Mouse (Mus musculus): ENCODE results near the gene Cit. TPM values are rescaled to one million over a fixed set of nuclear protein-coding genes. Genes with fewer than 3 reads are reported as not detected.

The Cit gene
- polyA plus RNA-seq, 1 experiment from 2014 or later, result 26.7 TPM

- Histone ChIP-seq H3K4me1 (ENCODE audit: control insufficient read depth, insufficient read depth, low read length) (no peaks in the 10 kb centered on the region), H3K9ac (ENCODE audit: low read length) (no peak overlapping the region), H3K27me3 (ENCODE audit: control insufficient read depth, insufficient read depth, low read length) (no peaks in the 10 kb centered on the region), H3K4me3 (ENCODE audit: low read depth, low read length) (no peak overlapping the region), H3K36me3 (ENCODE audit: control insufficient read depth, insufficient read depth, low read length) (0 out of 2 replicates have a peak, but pooled peaks cover 2% of the 10 kb centered on the region), H3K4me2 (ENCODE audit: low read depth) (no peak overlapping the region), H3K27ac (ENCODE audit: low read depth, low read length) (no peak overlapping the region), H3K9me3 (ENCODE audit: control insufficient read depth, low read length) (no peaks in the 10 kb centered on the region)
- 78% methylated on average over 10 of the region's 10 CpGs for WGBS
- ATAC-seq (ENCODE audit: insufficient read depth, low FRiP score, low TSS enrichment), result no peak
- no peak for DNase-seq (ENCODE audit: low spot score)
These were observed 132.2 kb downstream of the Cit start for GRCm38 (mm10) chr5:115977266-115977665.

GRCm38 (mm10) chr5:115977757-115978156 lies 132.7 kb downstream of the Cit start:
- no peak overlapping the region for H3K4me2 ChIP-seq (ENCODE audit: low read depth)
- DNase-seq (ENCODE audit: low spot score), result no peak
- no peaks in the 10 kb centered on the region for H3K4me1 ChIP-seq (ENCODE audit: control insufficient read depth, insufficient read depth, low read length)
- no peak overlapping the region for H3K27ac ChIP-seq (ENCODE audit: low read depth, low read length)
- H3K4me3 ChIP-seq (ENCODE audit: low read depth, low read length), result no peak overlapping the region
- 79% methylated on average over 10 of the region's 10 CpGs for WGBS
- no peak for ATAC-seq (ENCODE audit: insufficient read depth, low FRiP score, low TSS enrichment)
- H3K27me3 ChIP-seq (ENCODE audit: control insufficient read depth, insufficient read depth, low read length), result no peaks in the 10 kb centered on the region
- H3K9ac ChIP-seq (ENCODE audit: low read length), result no peak overlapping the region
- 0 out of 2 replicates have a peak, but pooled peaks cover 2% of the 10 kb centered on the region for H3K36me3 ChIP-seq (ENCODE audit: control insufficient read depth, insufficient read depth, low read length)
- no peaks in the 10 kb centered on the region for H3K9me3 ChIP-seq (ENCODE audit: control insufficient read depth, low read length)

- no peak overlapping the region for H3K27ac ChIP-seq (ENCODE audit: low read depth, low read length)
- 63% methylated on average over 5 of the region's 5 CpGs for WGBS
- H3K36me3 ChIP-seq (ENCODE audit: control insufficient read depth, insufficient read depth, low read length), result 0 out of 2 replicates have a peak, but pooled peaks cover 2% of the 10 kb centered on the region
- no peak overlapping the region for H3K9ac ChIP-seq (ENCODE audit: low read length)
- H3K27me3 ChIP-seq (ENCODE audit: control insufficient read depth, insufficient read depth, low read length), result no peaks in the 10 kb centered on the region
- no peak for DNase-seq (ENCODE audit: low spot score)
- H3K9me3 ChIP-seq (ENCODE audit: control insufficient read depth, low read length), result no peaks in the 10 kb centered on the region
- ATAC-seq (ENCODE audit: insufficient read depth, low FRiP score, low TSS enrichment), result no peak
- no peak overlapping the region for H3K4me3 ChIP-seq (ENCODE audit: low read depth, low read length)
- no peak overlapping the region for H3K4me2 ChIP-seq (ENCODE audit: low read depth)
- no peaks in the 10 kb centered on the region for H3K4me1 ChIP-seq (ENCODE audit: control insufficient read depth, insufficient read depth, low read length)
These were observed 133.2 kb downstream of the Cit start for GRCm38 (mm10) chr5:115978255-115978654.

- H3K27ac ChIP-seq (ENCODE audit: low read depth, low read length), result no peak overlapping the region
These were observed 134.1 kb downstream of the Cit start for GRCm38 (mm10) chr5:115979134-115979696.

GRCm38 (mm10) chr5:115980537-115980936 lies 135.5 kb downstream of the Cit start:
- Histone ChIP-seq H3K4me2 (ENCODE audit: low read depth) (no peak overlapping the region), H3K27me3 (ENCODE audit: control insufficient read depth, insufficient read depth, low read length) (no peaks in the 10 kb centered on the region), H3K4me3 (ENCODE audit: low read depth, low read length) (no peak overlapping the region), H3K9ac (ENCODE audit: low read length) (no peak overlapping the region), H3K9me3 (ENCODE audit: control insufficient read depth, low read length) (no peaks in the 10 kb centered on the region), H3K27ac (ENCODE audit: low read depth, low read length) (no peak overlapping the region), H3K4me1 (ENCODE audit: control insufficient read depth, insufficient read depth, low read length) (no peaks in the 10 kb centered on the region), H3K36me3 (ENCODE audit: control insufficient read depth, insufficient read depth, low read length) (no peaks in the 10 kb centered on the region)
- no peak for ATAC-seq (ENCODE audit: insufficient read depth, low FRiP score, low TSS enrichment)
- whole genome bisulfite sequencing, result 90% methylated on average over 9 of the region's 9 CpGs
- DNase-seq (ENCODE audit: low spot score), result no peak

More at GRCm38 (mm10) chr5:115979134-115979696, 134.1 kb downstream of the Cit start:
- H3K36me3 ChIP-seq (ENCODE audit: control insufficient read depth, insufficient read depth, low read length), result 0 out of 2 replicates have a peak, but pooled peaks cover 2% of the 10 kb centered on the region
- H3K27me3 ChIP-seq (ENCODE audit: control insufficient read depth, insufficient read depth, low read length), result no peaks in the 10 kb centered on the region
- DNase-seq (ENCODE audit: low spot score), result peak; percentile 34
- WGBS, result 61% methylated on average over 16 of the region's 16 CpGs
- no peak for ATAC-seq (ENCODE audit: insufficient read depth, low FRiP score, low TSS enrichment)
- no peak overlapping the region for H3K4me2 ChIP-seq (ENCODE audit: low read depth)
- no peak overlapping the region for H3K4me3 ChIP-seq (ENCODE audit: low read depth, low read length)
- no peaks in the 10 kb centered on the region for H3K4me1 ChIP-seq (ENCODE audit: control insufficient read depth, insufficient read depth, low read length)
- no peaks in the 10 kb centered on the region for H3K9me3 ChIP-seq (ENCODE audit: control insufficient read depth, low read length)
- no peak overlapping the region for H3K9ac ChIP-seq (ENCODE audit: low read length)

- no peak overlapping the region for H3K27ac ChIP-seq (ENCODE audit: low read depth, low read length)
- H3K27me3 ChIP-seq (ENCODE audit: control insufficient read depth, insufficient read depth, low read length), result no peaks in the 10 kb centered on the region
- no peaks in the 10 kb centered on the region for H3K9me3 ChIP-seq (ENCODE audit: control insufficient read depth, low read length)
- H3K36me3 ChIP-seq (ENCODE audit: control insufficient read depth, insufficient read depth, low read length), result 0 out of 2 replicates have a peak, but pooled peaks cover 2% of the 10 kb centered on the region
- no peak overlapping the region for H3K9ac ChIP-seq (ENCODE audit: low read length)
- 83% methylated on average over 7 of the region's 7 CpGs for WGBS
- ATAC-seq (ENCODE audit: insufficient read depth, low FRiP score, low TSS enrichment) (no peak), DNase-seq (ENCODE audit: low spot score) (no peak)
- H3K4me2 ChIP-seq (ENCODE audit: low read depth), result no peak overlapping the region
- H3K4me3 ChIP-seq (ENCODE audit: low read depth, low read length), result no peak overlapping the region
- H3K4me1 ChIP-seq (ENCODE audit: control insufficient read depth, insufficient read depth, low read length), result no peaks in the 10 kb centered on the region
These were observed 137.7 kb downstream of the Cit start for GRCm38 (mm10) chr5:115982671-115983373.

- no peaks in the 10 kb centered on the region for H3K9me3 ChIP-seq (ENCODE audit: control insufficient read depth, low read length)
- peaks cover 6% of the 10 kb centered on the region; the same call in 1 of the 2 replicates for H3K36me3 ChIP-seq (ENCODE audit: control insufficient read depth, insufficient read depth, low read length)
- H3K4me3 ChIP-seq (ENCODE audit: low read depth, low read length), result no peak overlapping the region
- DNase-seq (ENCODE audit: low spot score) (no peak), ATAC-seq (ENCODE audit: insufficient read depth, low FRiP score, low TSS enrichment) (no peak)
- 97% methylated on average over 6 of the region's 6 CpGs for WGBS
- H3K4me2 ChIP-seq (ENCODE audit: low read depth), result no peak overlapping the region
- no peak overlapping the region for H3K9ac ChIP-seq (ENCODE audit: low read length)
- H3K4me1 ChIP-seq (ENCODE audit: control insufficient read depth, insufficient read depth, low read length), result no peaks in the 10 kb centered on the region
- no peak overlapping the region for H3K27ac ChIP-seq (ENCODE audit: low read depth, low read length)
- H3K27me3 ChIP-seq (ENCODE audit: control insufficient read depth, insufficient read depth, low read length), result no peaks in the 10 kb centered on the region
These were observed 139.3 kb downstream of the Cit start for GRCm38 (mm10) chr5:115984392-115984791.

GRCm38 (mm10) chr5:115985101-115985500 lies 140.0 kb downstream of the Cit start:
- peaks cover 6% of the 10 kb centered on the region; the same call in 1 of the 2 replicates for H3K36me3 ChIP-seq (ENCODE audit: control insufficient read depth, insufficient read depth, low read length)

GRCm38 (mm10) chr5:115987284-115987683 lies 142.2 kb downstream of the Cit start:
- Histone ChIP-seq H3K4me2 (ENCODE audit: low read depth) (no peak overlapping the region), H3K27ac (ENCODE audit: low read depth, low read length) (no peak overlapping the region), H3K9me3 (ENCODE audit: control insufficient read depth, low read length) (no peaks in the 10 kb centered on the region), H3K4me1 (ENCODE audit: control insufficient read depth, insufficient read depth, low read length) (no peaks in the 10 kb centered on the region), H3K36me3 (ENCODE audit: control insufficient read depth, insufficient read depth, low read length) (peaks cover 8% of the 10 kb centered on the region; the same call in 1 of the 2 replicates), H3K4me3 (ENCODE audit: low read depth, low read length) (no peak overlapping the region), H3K27me3 (ENCODE audit: control insufficient read depth, insufficient read depth, low read length) (no peaks in the 10 kb centered on the region), H3K9ac (ENCODE audit: low read length) (no peak overlapping the region)
- no peak for DNase-seq (ENCODE audit: low spot score)
- ATAC-seq (ENCODE audit: insufficient read depth, low FRiP score, low TSS enrichment), result no peak
- 91% methylated on average over 12 of the region's 12 CpGs for WGBS

More at GRCm38 (mm10) chr5:115985101-115985500, 140.0 kb downstream of the Cit start:
- ATAC-seq (ENCODE audit: insufficient read depth, low FRiP score, low TSS enrichment) (no peak), DNase-seq (ENCODE audit: low spot score) (no peak)
- Histone ChIP-seq H3K9ac (ENCODE audit: low read length) (no peak overlapping the region), H3K4me2 (ENCODE audit: low read depth) (no peak overlapping the region), H3K4me3 (ENCODE audit: low read depth, low read length) (no peak overlapping the region), H3K9me3 (ENCODE audit: control insufficient read depth, low read length) (no peaks in the 10 kb centered on the region), H3K4me1 (ENCODE audit: control insufficient read depth, insufficient read depth, low read length) (no peaks in the 10 kb centered on the region), H3K27me3 (ENCODE audit: control insufficient read depth, insufficient read depth, low read length) (no peaks in the 10 kb centered on the region), H3K27ac (ENCODE audit: low read depth, low read length) (no peak overlapping the region)
- 92% methylated on average over 11 of the region's 11 CpGs for WGBS
